Mouse (Mus musculus) forebrain, embryonic 13.5 days (tissue): ENCODE results near the gene Gfy. TPM values are rescaled to one million over a fixed set of nuclear protein-coding genes. Genes with fewer than 3 reads are reported as not detected.

ENCODE experiments used
- ATAC-seq: fragments of 200-750 bp; cut with Nextera tagmentation; 2 replicates; pipeline ENCODE4 v1.8.0; 2017
- H3K27ac ChIP-seq: fragments of 300-500 bp; sonication (generic); 2 replicates; pipeline ENCODE4 v1.5.1; 2015; ENCODE audit warnings: inconsistent platforms, mild to moderate bottlenecking, moderate library complexity
- H3K27me3 ChIP-seq: fragments of 300-500 bp; sonication (generic); 2 replicates; pipeline ENCODE4 v1.6.1; 2015; ENCODE audit warnings: mild to moderate bottlenecking, inconsistent platforms
- H3K36me3 ChIP-seq: fragments of 300-500 bp; sonication (generic); 2 replicates; pipeline ENCODE4 v1.6.1; 2015; ENCODE audit warnings: mild to moderate bottlenecking, inconsistent platforms; ENCODE audit not compliant: poor library complexity, severe bottlenecking
- H3K4me1 ChIP-seq: fragments of 300-500 bp; sonication (generic); 2 replicates; pipeline ENCODE4 v1.6.1; 2015; ENCODE audit warnings: inconsistent platforms
- H3K4me2 ChIP-seq: fragments of 300-500 bp; sonication (generic); 2 replicates; pipeline ENCODE4 v1.6.1; 2015; ENCODE audit warnings: inconsistent platforms, mild to moderate bottlenecking, moderate library complexity
- H3K4me3 ChIP-seq: fragments of 300-500 bp; sonication (generic); 2 replicates; pipeline ENCODE4 v1.5.1; 2015; ENCODE audit warnings: mild to moderate bottlenecking, inconsistent platforms
- H3K9ac ChIP-seq: fragments of 300-500 bp; sonication (generic); 2 replicates; pipeline ENCODE4 v1.6.1; 2015; ENCODE audit warnings: mild to moderate bottlenecking, inconsistent platforms
- H3K9me3 ChIP-seq: fragments of 300-500 bp; sonication (generic); replicated peaks from 2 replicates; pipeline ENCODE4 v1.6.1; 2016; ENCODE audit warnings: inconsistent platforms
- WGBS: fragments of 180-500 bp; shearing (Covaris S2); methylation state at CpG from one replicate; pipeline ENCODE4 v1.1.7; 2015; 5-methylcytosine and 5-hydroxymethylcytosine counted together
- polyA plus RNA-seq: library from polyadenylated mRNA; unstranded; fragments of >200 nt; fragmentation: Nextera tagmentation; extraction: Ambion mirVana; gene quantifications from 2 replicates; pipeline ENCODE4 v1.2.1, GENCODE M21; 2015

Gene Gfy
- polyA plus RNA-seq, 1 experiment from 2014 or later, result not detected

- H3K27me3 ChIP-seq, result peaks cover 34% of the 10 kb centered on the region
- 0 out of 2 replicates have a peak, but pooled peaks cover 4% of the 10 kb centered on the region for H3K4me1 ChIP-seq
- H3K9ac ChIP-seq, result no peak overlapping the region
- H3K27ac ChIP-seq, result no peak overlapping the region
- H3K36me3 ChIP-seq, result no peaks in the 10 kb centered on the region
- ATAC-seq, result no peak
- H3K4me2 ChIP-seq, result no peak overlapping the region
- no peaks in the 10 kb centered on the region for H3K9me3 ChIP-seq
- 28% methylated on average over 8 of the region's 8 CpGs for WGBS
- H3K4me3 ChIP-seq, result no peak overlapping the region
These were observed 12.5 kb upstream of the Gfy start for GRCm38 (mm10) chr7:45191803-45192363.

GRCm38 (mm10) chr7:45191161-45191560 lies 11.8 kb upstream of the Gfy start:
- Histone ChIP-seq H3K36me3 (no peaks in the 10 kb centered on the region), H3K4me3 (no peak overlapping the region), H3K9ac (no peak overlapping the region), H3K27ac (no peak overlapping the region), H3K4me1 (peaks cover 5% of the 10 kb centered on the region; the same call in 1 of the 2 replicates), H3K4me2 (no peak overlapping the region), H3K9me3 (no peaks in the 10 kb centered on the region), H3K27me3 (peaks cover 36% of the 10 kb centered on the region)
- ATAC-seq, result no peak
- WGBS, result 84% methylated on average over 2 of the region's 2 CpGs

- Histone ChIP-seq H3K4me1 (peaks cover 9% of the 10 kb centered on the region; the same call in 1 of the 2 replicates), H3K36me3 (no peaks in the 10 kb centered on the region), H3K27me3 (peaks cover 46% of the 10 kb centered on the region), H3K4me3 (no peak overlapping the region), H3K4me2 (no peak overlapping the region), H3K9ac (no peak overlapping the region), H3K27ac (no peak overlapping the region), H3K9me3 (no peaks in the 10 kb centered on the region)
- 91% methylated on average over 6 of the region's 6 CpGs for WGBS
- ATAC-seq, result no peak
These were observed 10.8 kb upstream of the Gfy start for GRCm38 (mm10) chr7:45190186-45190585.

- ATAC-seq, result no peak
- peaks cover 9% of the 10 kb centered on the region; the same call in 1 of the 2 replicates for H3K4me1 ChIP-seq
- no peak overlapping the region for H3K27ac ChIP-seq
- H3K36me3 ChIP-seq, result no peaks in the 10 kb centered on the region
- H3K4me2 ChIP-seq, result no peak overlapping the region
- 60% methylated on average over 15 of the region's 16 CpGs for WGBS
- peaks cover 52% of the 10 kb centered on the region for H3K27me3 ChIP-seq
- no peak overlapping the region for H3K4me3 ChIP-seq
- H3K9ac ChIP-seq, result no peak overlapping the region
- no peaks in the 10 kb centered on the region for H3K9me3 ChIP-seq
These were observed 10.2 kb upstream of the Gfy start for GRCm38 (mm10) chr7:45189600-45189999.

GRCm38 (mm10) chr7:45185921-45186320 lies 6.6 kb upstream of the Gfy start:
- H3K9ac ChIP-seq, result no peak overlapping the region
- H3K27me3 ChIP-seq, result peaks cover 80% of the 10 kb centered on the region
- H3K27ac ChIP-seq, result no peak overlapping the region
- H3K36me3 ChIP-seq, result no peaks in the 10 kb centered on the region
- H3K4me1 ChIP-seq, result peaks cover 23% of the 10 kb centered on the region
- no peak for ATAC-seq
- WGBS, result 46% methylated on average over 7 of the region's 7 CpGs
- H3K9me3 ChIP-seq, result no peaks in the 10 kb centered on the region
- no peak overlapping the region for H3K4me3 ChIP-seq
- H3K4me2 ChIP-seq, result no peak overlapping the region

- no peak overlapping the region for H3K4me3 ChIP-seq
- H3K27ac ChIP-seq, result no peak overlapping the region
- H3K4me2 ChIP-seq, result no peak overlapping the region
- H3K9me3 ChIP-seq, result no peaks in the 10 kb centered on the region
- H3K36me3 ChIP-seq, result no peaks in the 10 kb centered on the region
- H3K9ac ChIP-seq, result no peak overlapping the region
- peaks cover 91% of the 10 kb centered on the region for H3K27me3 ChIP-seq
- no peak for ATAC-seq
- 66% methylated on average over 7 of the region's 7 CpGs for WGBS
- peaks cover 24% of the 10 kb centered on the region for H3K4me1 ChIP-seq
These were observed 4.3 kb upstream of the Gfy start for GRCm38 (mm10) chr7:45183672-45184071.

- Histone ChIP-seq H3K4me3 (peak overlapping the region; percentile 33), H3K9me3 (no peaks in the 10 kb centered on the region), H3K27me3 (peaks cover 92% of the 10 kb centered on the region), H3K9ac (peak overlapping the region; percentile 26; the same call in 1 of the 2 replicates), H3K4me1 (peaks cover 24% of the 10 kb centered on the region), H3K4me2 (peak overlapping the region; percentile 56), H3K27ac (no peak overlapping the region), H3K36me3 (no peaks in the 10 kb centered on the region)
- peak; percentile 20; the same call in 1 of the 2 replicates for ATAC-seq
- 17% methylated on average over 11 of the region's 11 CpGs for WGBS
These were observed 3.2 kb upstream of the Gfy start for GRCm38 (mm10) chr7:45182606-45183005.

- Histone ChIP-seq H3K36me3 (no peaks in the 10 kb centered on the region), H3K27ac (no peak overlapping the region), H3K9ac (peak overlapping the region; percentile 26; the same call in 1 of the 2 replicates), H3K4me3 (peak overlapping the region; percentile 33), H3K4me1 (peaks cover 24% of the 10 kb centered on the region), H3K9me3 (no peaks in the 10 kb centered on the region), H3K27me3 (peaks cover 96% of the 10 kb centered on the region), H3K4me2 (peak overlapping the region; percentile 56)
- peak; percentile 89 for ATAC-seq
- WGBS, result 1% methylated on average over 34 of the region's 34 CpGs
These were observed 2.8 kb upstream of the Gfy start for GRCm38 (mm10) chr7:45182199-45182601.

GRCm38 (mm10) chr7:45181540-45181939 lies 2.2 kb upstream of the Gfy start:
- Histone ChIP-seq H3K9ac (no peak overlapping the region), H3K9me3 (no peaks in the 10 kb centered on the region), H3K27ac (no peak overlapping the region), H3K36me3 (no peaks in the 10 kb centered on the region), H3K4me1 (peaks cover 24% of the 10 kb centered on the region), H3K4me3 (peak overlapping the region; percentile 33), H3K4me2 (peak overlapping the region; percentile 56), H3K27me3 (peaks cover 100% of the 10 kb centered on the region)
- peak; percentile 28; the same call in 1 of the 2 replicates for ATAC-seq
- WGBS, result 3% methylated on average over 35 of the region's 35 CpGs

GRCm38 (mm10) chr7:45180896-45181477 lies 1.6 kb upstream of the Gfy start, which contains the start of gene Pth2:
Pth2 (plus strand) TSS chr7:45180995.
- no peak for ATAC-seq
- H3K4me3 ChIP-seq, result peak within 1 kb of the TSS; percentile 33
- H3K4me2 ChIP-seq, result peak within 1 kb of the TSS; percentile 56
- peaks cover 100% of the 10 kb centered on the region for H3K27me3 ChIP-seq
- H3K27ac ChIP-seq, result no peak within 1 kb of the TSS
- WGBS, result 13% methylated on average over 20 of the region's 20 CpGs
- H3K4me1 ChIP-seq, result peaks cover 27% of the 10 kb centered on the region
- H3K9me3 ChIP-seq, result no peaks in the 10 kb centered on the region
- H3K36me3 ChIP-seq, result no peaks in the 10 kb centered on the region
- H3K9ac ChIP-seq, result no peak within 1 kb of the TSS

GRCm38 (mm10) chr7:45178550-45178949 lies 819 bp downstream of the Gfy start:
- H3K27me3 ChIP-seq, result peaks cover 98% of the 10 kb centered on the region
- no peak overlapping the region for H3K9ac ChIP-seq
- H3K9me3 ChIP-seq, result no peaks in the 10 kb centered on the region
- no peak overlapping the region for H3K27ac ChIP-seq
- H3K4me2 ChIP-seq, result no peak overlapping the region
- H3K4me1 ChIP-seq, result peaks cover 31% of the 10 kb centered on the region
- WGBS, result 24% methylated on average over 7 of the region's 7 CpGs
- ATAC-seq, result no peak
- H3K36me3 ChIP-seq, result no peaks in the 10 kb centered on the region
- no peak overlapping the region for H3K4me3 ChIP-seq

- Histone ChIP-seq H3K4me2 (peak overlapping the region; percentile 46), H3K27me3 (peaks cover 96% of the 10 kb centered on the region), H3K9ac (no peak overlapping the region), H3K9me3 (no peaks in the 10 kb centered on the region), H3K27ac (no peak overlapping the region), H3K36me3 (no peaks in the 10 kb centered on the region), H3K4me3 (peak overlapping the region; percentile 25), H3K4me1 (peaks cover 18% of the 10 kb centered on the region)
- WGBS, result 2% methylated on average over 27 of the region's 31 CpGs
- ATAC-seq, result no peak
These were observed 3.0 kb downstream of the Gfy start for GRCm38 (mm10) chr7:45176356-45176755.
